Mouse (Mus musculus) neural tube, embryonic 12.5 days (tissue): ENCODE data around the gene Scn9a. TPM values are rescaled to one million over a fixed set of nuclear protein-coding genes. Genes with fewer than 3 reads are reported as not detected.

ENCODE experiments used
- ATAC-seq: fragments of 200-750 bp; cut with Nextera tagmentation; 2 replicates; pipeline ENCODE4 v1.8.0; 2017; ENCODE audit warnings: low read depth, mild to moderate bottlenecking, moderate TSS enrichment, moderate library complexity; ENCODE audit not compliant: low FRiP score
- H3K27ac ChIP-seq: fragments of 300-500 bp; sonication (generic); 2 replicates; pipeline ENCODE4 v1.5.1; 2016
- H3K27me3 ChIP-seq: fragments of 300-500 bp; sonication (generic); replicated peaks from 2 replicates; pipeline ENCODE4 v1.6.1; 2016; ENCODE audit warnings: mild to moderate bottlenecking
- H3K36me3 ChIP-seq: fragments of 300-500 bp; sonication (generic); 2 replicates; pipeline ENCODE4 v1.6.1; 2016; ENCODE audit warnings: mild to moderate bottlenecking
- H3K4me1 ChIP-seq: fragments of 300-500 bp; sonication (generic); 2 replicates; pipeline ENCODE4 v1.6.1; 2016
- H3K4me2 ChIP-seq: fragments of 300-500 bp; sonication (generic); replicated peaks from 2 replicates; pipeline ENCODE4 v1.6.1; 2016; ENCODE audit warnings: mild to moderate bottlenecking
- H3K4me3 ChIP-seq: fragments of 300-500 bp; sonication (generic); 2 replicates; pipeline ENCODE4 v1.5.1; 2016
- H3K9ac ChIP-seq: fragments of 300-500 bp; sonication (generic); 2 replicates; pipeline ENCODE4 v1.6.1; 2016; ENCODE audit warnings: mild to moderate bottlenecking
- H3K9me3 ChIP-seq: fragments of 300-500 bp; sonication (generic); 2 replicates; pipeline ENCODE4 v1.6.1; 2016; ENCODE audit warnings: mild to moderate bottlenecking
- WGBS: fragments of 180-500 bp; shearing (Covaris S2); methylation state at CpG from one replicate; pipeline ENCODE4 v1.1.7; 2016; 5-methylcytosine and 5-hydroxymethylcytosine counted together
- polyA plus RNA-seq: library from polyadenylated mRNA; unstranded; fragments of >200 nt; fragmentation: Nextera tagmentation; extraction: Ambion mirVana; gene quantifications from 2 replicates; pipeline ENCODE4 v1.2.1, GENCODE M21; 2016

Gene Scn9a
- 14.9 and 22.1 TPM in 2 replicates for polyA plus RNA-seq

DNA sequence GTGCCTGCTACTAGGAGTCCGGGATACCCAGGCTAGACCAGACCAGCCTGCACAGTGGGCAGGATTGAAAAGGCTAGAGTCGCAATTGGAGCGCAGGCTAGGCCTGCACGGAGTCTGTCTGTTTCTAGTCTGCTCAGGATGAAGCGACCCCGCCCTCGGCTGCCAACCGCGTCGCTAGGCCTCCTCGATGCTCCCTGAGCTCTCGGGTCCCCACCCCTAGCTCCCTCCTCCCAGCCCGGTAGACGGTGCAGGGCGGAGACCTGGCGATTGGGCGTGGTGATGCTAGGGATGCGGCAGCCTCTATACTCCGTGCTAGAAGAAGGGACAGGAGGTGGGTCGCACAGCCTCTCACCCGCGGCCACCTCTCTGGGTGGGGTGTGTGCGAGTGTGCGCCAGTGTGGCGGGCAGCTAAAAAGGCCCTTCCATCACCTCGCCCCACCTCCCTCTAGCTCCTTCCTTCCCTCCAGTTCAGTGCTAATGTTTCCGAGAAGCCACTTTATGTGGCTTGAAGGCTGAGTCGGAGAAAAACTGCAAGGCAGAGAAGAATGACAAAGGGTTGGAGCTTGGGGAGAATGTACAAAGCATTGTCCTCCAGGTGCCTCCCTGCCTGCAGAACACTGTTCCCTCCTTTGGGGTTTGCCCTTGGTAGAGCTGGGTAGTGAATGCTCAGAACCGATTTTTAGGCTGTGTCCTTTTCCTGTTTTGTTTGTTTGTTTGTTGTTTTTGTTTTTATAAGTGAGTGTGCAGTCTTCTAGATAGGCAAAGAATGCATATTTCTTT is at the start of gene Scn9a:
TSS of gene Scn9a (minus strand) at position 383 of the 780 bp plus-strand sequence.
- H3K27me3 ChIP-seq = no peaks in the 10 kb centered on the region; the same call in 1 of the 2 replicates
- peaks cover 6% of the 10 kb centered on the region; the same call in 1 of the 2 replicates for H3K4me1 ChIP-seq
- peak; percentile 88 for ATAC-seq
- no peak within 1 kb of the TSS for H3K27ac ChIP-seq
- peak within 1 kb of the TSS; percentile 43; the same call in 1 of the 2 replicates for H3K9ac ChIP-seq
- H3K4me2 ChIP-seq = peak within 1 kb of the TSS; percentile 77
- H3K4me3 ChIP-seq = peak within 1 kb of the TSS; percentile 43
- no peaks in the 10 kb centered on the region for H3K9me3 ChIP-seq
- WGBS = 1% methylated on average over 29 of the region's 29 CpGs
- no peaks in the 10 kb centered on the region for H3K36me3 ChIP-seq

DNA sequence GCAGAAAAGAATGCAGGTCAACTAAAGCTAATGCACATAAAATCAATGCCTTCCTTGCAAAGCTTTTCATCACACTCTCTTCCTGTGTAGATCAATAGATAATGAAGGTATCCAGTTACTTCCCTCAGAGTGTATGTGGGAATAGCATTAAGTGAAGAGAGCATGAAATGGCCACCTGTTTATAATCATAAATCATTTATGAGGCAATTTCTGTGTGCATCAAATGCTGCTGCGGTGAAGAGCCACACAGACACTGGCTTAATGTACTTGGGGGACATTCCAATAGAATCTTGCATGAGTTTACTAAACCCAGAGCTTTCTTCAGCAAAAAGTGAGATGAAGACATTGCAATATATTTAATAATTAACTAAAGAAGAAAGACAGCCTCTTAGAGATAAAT is 27.2 kb upstream of the Scn9a start:
- no peaks in the 10 kb centered on the region for H3K27me3 ChIP-seq
- H3K27ac ChIP-seq = no peak overlapping the region
- H3K4me2 ChIP-seq = no peak overlapping the region
- WGBS = 78% methylated on average over 1 of the region's 1 CpGs
- H3K4me3 ChIP-seq = no peak overlapping the region
- ATAC-seq = no peak
- no peak overlapping the region for H3K9ac ChIP-seq
- no peaks in the 10 kb centered on the region for H3K4me1 ChIP-seq
- H3K36me3 ChIP-seq = no peaks in the 10 kb centered on the region
- H3K9me3 ChIP-seq = no peaks in the 10 kb centered on the region

DNA sequence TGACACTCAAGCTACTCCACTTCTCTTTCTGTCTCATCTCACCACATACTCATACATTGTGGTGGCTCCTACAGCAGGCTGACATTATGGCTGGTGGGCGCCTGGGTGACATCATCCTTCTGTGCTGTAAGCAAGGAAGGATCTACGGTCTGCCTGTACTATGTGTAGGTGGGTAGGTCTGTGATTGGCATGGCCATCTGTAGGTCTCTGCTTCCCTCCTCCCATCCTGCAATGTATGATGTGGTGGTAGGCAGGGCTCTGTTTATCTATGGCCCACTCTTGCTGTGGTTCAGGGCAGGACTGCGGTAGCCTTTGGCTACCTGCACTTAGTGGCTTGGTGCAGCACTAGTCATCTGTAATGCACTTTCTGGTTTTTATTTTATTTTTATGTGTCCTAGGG is 21.7 kb upstream of the Scn9a start:
- H3K27me3 ChIP-seq = no peaks in the 10 kb centered on the region
- H3K27ac ChIP-seq = no peak overlapping the region
- WGBS = 94% methylated on average over 3 of the region's 3 CpGs
- H3K4me3 ChIP-seq = no peak overlapping the region
- no peaks in the 10 kb centered on the region for H3K4me1 ChIP-seq
- no peak for ATAC-seq
- no peaks in the 10 kb centered on the region for H3K9me3 ChIP-seq
- no peak overlapping the region for H3K9ac ChIP-seq
- no peak overlapping the region for H3K4me2 ChIP-seq
- H3K36me3 ChIP-seq = no peaks in the 10 kb centered on the region

DNA sequence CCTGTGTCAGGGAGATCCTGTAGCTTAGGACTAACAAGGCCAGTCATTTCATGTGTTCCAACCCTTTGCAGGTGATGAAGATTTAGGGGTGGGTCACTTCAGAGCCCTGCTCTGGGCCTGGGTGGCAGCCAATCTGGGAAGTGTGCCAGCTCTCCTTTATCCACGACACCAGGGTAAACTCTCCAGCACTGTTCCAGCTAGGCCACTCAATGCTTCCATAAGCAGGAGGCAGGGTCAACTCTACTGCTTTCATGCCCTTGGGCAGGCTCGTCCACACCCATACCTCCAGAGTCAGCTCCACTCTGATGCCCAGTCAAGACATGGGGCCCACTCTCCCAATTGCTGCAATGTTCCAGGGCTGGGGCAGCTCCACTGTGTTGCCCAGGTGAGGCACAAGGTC is 20.7 kb upstream of the Scn9a start:
- H3K36me3 ChIP-seq = no peaks in the 10 kb centered on the region
- ATAC-seq = no peak
- no peaks in the 10 kb centered on the region for H3K4me1 ChIP-seq
- no peaks in the 10 kb centered on the region for H3K9me3 ChIP-seq
- 84% methylated on average over 2 of the region's 2 CpGs for WGBS
- H3K4me3 ChIP-seq = no peak overlapping the region
- H3K9ac ChIP-seq = no peak overlapping the region
- H3K27me3 ChIP-seq = no peaks in the 10 kb centered on the region
- no peak overlapping the region for H3K27ac ChIP-seq
- H3K4me2 ChIP-seq = no peak overlapping the region

DNA sequence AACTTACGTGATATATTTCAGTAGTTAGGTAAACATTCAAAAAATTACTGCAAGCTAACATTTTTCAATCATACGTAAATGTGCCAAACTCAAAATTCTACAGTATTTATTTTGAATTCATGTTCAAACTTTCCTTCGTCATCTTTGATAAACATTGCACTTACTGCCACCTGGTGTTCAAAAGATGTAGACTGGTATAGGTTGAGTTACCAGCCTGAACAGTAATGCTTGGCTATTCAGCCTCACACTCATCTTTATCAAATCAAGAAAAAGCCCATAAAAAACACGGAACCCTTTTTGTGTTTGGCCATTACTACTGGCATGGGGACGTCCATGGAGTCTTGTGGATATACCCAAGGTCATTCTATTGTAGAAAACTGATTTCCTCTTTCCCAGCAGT is 9.6 kb upstream of the Scn9a start:
- Histone ChIP-seq H3K27me3 (no peaks in the 10 kb centered on the region), H3K4me1 (no peaks in the 10 kb centered on the region), H3K9me3 (no peaks in the 10 kb centered on the region), H3K4me3 (no peak overlapping the region), H3K4me2 (no peak overlapping the region), H3K27ac (no peak overlapping the region), H3K9ac (no peak overlapping the region), H3K36me3 (no peaks in the 10 kb centered on the region)
- 37% methylated on average over 5 of the region's 5 CpGs for WGBS
- 0 out of 2 replicates have a peak, but pooled peaks have one; percentile 50 for ATAC-seq

DNA sequence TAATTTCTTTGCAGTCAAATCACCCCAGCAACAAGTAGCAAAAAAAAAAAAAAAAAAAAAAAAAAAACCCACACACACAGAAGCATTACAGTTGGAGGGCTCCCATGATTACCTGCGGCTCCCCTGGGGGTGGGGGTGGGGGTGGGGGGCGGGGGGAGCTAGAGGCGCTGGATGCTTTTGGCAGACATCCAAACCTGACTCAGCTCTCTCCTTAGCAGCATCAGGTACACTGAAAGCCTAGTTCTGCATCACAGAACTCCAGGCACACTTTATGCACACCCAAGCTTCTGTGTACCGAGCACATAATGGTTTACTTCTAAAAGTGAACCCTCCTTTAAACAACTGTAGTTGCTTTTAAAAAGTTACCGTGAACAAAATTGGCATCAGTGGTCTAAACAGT is 2.0 kb downstream of the Scn9a start:
- no peak overlapping the region for H3K9ac ChIP-seq
- ATAC-seq = no peak
- H3K4me1 ChIP-seq = peaks cover 6% of the 10 kb centered on the region; the same call in 1 of the 2 replicates
- no peaks in the 10 kb centered on the region; the same call in 1 of the 2 replicates for H3K27me3 ChIP-seq
- no peak overlapping the region for H3K4me3 ChIP-seq
- no peaks in the 10 kb centered on the region for H3K36me3 ChIP-seq
- H3K27ac ChIP-seq = no peak overlapping the region
- peak overlapping the region; percentile 18; the same call in 1 of the 2 replicates for H3K4me2 ChIP-seq
- whole genome bisulfite sequencing = 38% methylated on average over 5 of the region's 5 CpGs
- H3K9me3 ChIP-seq = no peaks in the 10 kb centered on the region

DNA sequence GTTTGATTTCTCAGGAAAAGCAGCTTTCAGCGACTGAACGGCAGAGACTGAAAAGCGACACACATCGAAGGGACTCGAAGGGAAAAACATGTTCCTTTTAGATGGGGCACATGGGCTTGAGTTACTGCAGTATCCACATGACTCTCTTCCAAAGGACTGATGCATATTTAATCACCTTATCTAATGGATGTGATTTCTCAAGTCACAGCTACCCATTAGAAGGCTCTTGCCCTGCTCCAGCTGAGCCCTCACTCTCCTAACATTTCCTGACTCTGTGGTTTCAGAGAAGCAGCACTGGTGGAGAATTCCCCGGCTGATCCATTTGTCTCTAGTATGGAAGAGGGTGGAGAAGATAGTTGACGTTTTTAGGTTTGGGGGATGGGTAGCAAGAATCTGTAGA is 23.7 kb downstream of the Scn9a start:
- no peak overlapping the region for H3K27ac ChIP-seq
- no peak overlapping the region for H3K9ac ChIP-seq
- peak; percentile 50 for ATAC-seq
- no peaks in the 10 kb centered on the region for H3K4me1 ChIP-seq
- H3K27me3 ChIP-seq = no peaks in the 10 kb centered on the region
- no peak overlapping the region for H3K4me3 ChIP-seq
- no peak overlapping the region for H3K4me2 ChIP-seq
- H3K36me3 ChIP-seq = no peaks in the 10 kb centered on the region
- H3K9me3 ChIP-seq = no peaks in the 10 kb centered on the region
- 70% methylated on average over 7 of the region's 7 CpGs for WGBS

DNA sequence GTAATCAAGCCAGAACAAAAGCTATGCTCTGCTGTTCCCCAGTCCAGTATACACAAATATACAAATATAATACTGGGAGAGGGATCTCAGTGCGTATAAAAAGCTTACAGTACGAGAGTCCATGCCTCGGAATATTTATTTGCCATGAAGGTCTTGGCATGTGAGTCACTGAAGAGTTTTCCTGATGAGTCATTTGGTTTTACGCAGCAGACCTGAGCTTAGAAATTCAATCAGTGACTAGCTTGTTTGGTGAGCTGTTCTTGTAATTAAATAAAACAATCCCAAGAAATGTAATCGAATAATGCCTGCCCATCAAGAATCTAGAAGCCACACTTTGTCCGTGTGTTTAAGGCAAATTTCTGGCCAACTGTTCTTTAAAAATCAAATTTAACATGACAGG is 37.4 kb downstream of the Scn9a start:
- WGBS = 84% methylated on average over 6 of the region's 6 CpGs
- Histone ChIP-seq H3K36me3 (no peaks in the 10 kb centered on the region), H3K4me2 (no peak overlapping the region)

DNA sequence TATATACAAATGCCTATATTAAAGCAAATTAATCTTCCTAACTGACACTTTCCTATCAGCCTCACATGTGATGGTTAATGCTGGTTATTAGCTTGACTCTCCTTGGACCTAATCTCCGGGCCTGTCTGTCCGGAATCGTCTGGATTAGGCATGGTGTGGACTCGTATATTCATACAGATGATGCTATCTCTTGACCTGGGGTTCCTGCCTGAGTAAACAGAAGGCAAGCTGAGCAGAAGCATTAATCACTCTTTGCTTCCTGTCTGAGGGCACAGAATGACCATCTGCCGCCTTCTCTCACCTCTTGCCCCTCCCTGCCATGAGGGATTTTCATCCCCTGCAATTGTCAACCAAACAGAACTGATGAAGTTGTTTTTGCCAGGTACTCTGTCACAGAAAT is 38.6 kb downstream of the Scn9a start:
- 56% methylated on average over 5 of the region's 5 CpGs for WGBS
- Histone ChIP-seq H3K9me3 (no peaks in the 10 kb centered on the region), H3K27ac (no peak overlapping the region), H3K4me2 (no peak overlapping the region), H3K4me3 (no peak overlapping the region), H3K36me3 (no peaks in the 10 kb centered on the region), H3K27me3 (no peaks in the 10 kb centered on the region), H3K9ac (no peak overlapping the region), H3K4me1 (no peaks in the 10 kb centered on the region)
- ATAC-seq = 0 out of 2 replicates have a peak, but pooled peaks have one; percentile 41

More for the DNA sequence above, 37.4 kb downstream of the Scn9a start:
- Histone ChIP-seq H3K27ac (no peak overlapping the region), H3K27me3 (no peaks in the 10 kb centered on the region), H3K4me3 (no peak overlapping the region), H3K4me1 (no peaks in the 10 kb centered on the region), H3K9ac (no peak overlapping the region), H3K9me3 (no peaks in the 10 kb centered on the region)
- no peak for ATAC-seq

DNA sequence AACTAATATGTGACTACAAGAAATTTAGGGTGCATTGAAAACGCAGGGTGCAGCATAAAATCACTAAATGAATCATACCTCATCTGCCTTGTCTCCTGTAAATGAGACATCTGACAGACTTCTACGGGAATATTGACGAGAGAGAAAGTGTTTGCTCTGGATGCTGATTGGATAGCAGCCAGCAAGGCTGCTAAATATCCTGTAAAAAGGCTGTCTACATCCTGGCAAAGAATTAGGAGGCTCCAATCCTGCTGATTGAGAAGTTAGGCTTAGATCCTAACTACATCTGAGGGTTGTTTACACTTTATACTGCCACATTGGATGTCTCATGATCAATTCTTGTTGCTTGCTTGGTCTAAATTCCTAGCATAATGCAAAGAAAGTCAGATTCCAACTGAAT is 44.6 kb downstream of the Scn9a start:
- no peak overlapping the region for H3K27ac ChIP-seq
- H3K4me3 ChIP-seq = no peak overlapping the region
- no peaks in the 10 kb centered on the region for H3K9me3 ChIP-seq
- no peak for ATAC-seq
- no peaks in the 10 kb centered on the region for H3K4me1 ChIP-seq
- no peaks in the 10 kb centered on the region for H3K27me3 ChIP-seq
- no peak overlapping the region for H3K9ac ChIP-seq
- no peak overlapping the region for H3K4me2 ChIP-seq
- 89% methylated on average over 3 of the region's 3 CpGs for WGBS
- no peaks in the 10 kb centered on the region for H3K36me3 ChIP-seq

DNA sequence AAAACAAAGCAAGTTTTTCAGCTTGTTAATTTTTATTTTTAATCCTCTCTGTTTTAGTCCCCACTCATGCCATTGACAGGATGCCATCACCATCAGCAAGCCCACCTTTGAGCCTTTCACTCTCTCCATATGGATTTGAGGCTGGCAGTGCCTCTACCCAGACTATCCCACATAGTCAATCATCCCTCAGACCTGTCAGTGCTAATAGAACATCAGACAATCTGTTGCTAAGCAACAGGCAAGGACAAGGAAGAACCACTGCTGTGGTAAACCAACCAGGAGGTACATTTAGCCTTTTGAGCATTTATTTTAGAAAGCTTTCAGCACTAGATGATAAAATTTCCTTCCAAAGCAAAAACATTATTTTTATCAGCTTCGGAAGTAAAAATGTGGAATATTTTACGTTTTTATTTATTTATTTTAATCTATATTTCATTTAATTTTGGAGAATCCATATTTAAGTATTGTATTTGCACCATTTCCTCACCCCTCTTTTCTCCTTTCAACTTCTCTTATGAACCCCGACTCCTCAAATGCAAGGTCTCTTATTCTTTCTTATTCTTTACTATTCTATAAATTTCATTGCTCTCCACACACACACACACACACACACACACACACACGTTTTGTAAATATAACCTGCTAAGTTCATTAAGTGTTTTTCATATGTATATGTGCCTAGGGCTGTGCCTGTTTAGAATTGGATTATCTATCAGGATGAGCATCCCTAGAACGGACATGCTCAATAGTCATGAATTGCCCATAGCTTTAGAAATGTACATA is 54.5 kb downstream of the Scn9a start:
- no peak overlapping the region for H3K4me3 ChIP-seq
- H3K4me2 ChIP-seq = no peak overlapping the region
- no peak overlapping the region for H3K9ac ChIP-seq
- no peak overlapping the region for H3K27ac ChIP-seq
- no peaks in the 10 kb centered on the region for H3K4me1 ChIP-seq
- no peaks in the 10 kb centered on the region for H3K27me3 ChIP-seq
- ATAC-seq = peak; percentile 76; the same call in 1 of the 2 replicates
- no peaks in the 10 kb centered on the region for H3K9me3 ChIP-seq
- whole genome bisulfite sequencing = 78% methylated on average over 5 of the region's 5 CpGs
- H3K36me3 ChIP-seq = no peaks in the 10 kb centered on the region

DNA sequence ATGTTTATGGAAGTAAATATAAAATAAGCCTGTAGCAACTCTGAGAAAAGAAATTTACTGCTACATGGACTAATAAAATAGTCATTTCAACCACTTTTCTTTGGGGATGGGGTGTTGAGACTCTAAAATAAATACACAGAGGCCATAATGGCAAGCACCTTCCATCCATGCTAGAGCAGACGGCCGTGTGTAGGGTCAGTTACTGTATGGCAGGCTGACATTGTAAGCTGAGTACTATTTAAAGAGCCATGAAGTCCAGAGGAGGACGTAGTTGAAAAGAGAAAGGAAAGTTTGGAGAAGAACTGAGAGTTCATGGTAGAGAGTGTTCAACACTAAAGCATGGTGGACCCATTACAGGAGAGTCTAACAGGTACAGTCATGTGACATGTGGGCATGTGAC is 86.5 kb downstream of the Scn9a start:
- no peaks in the 10 kb centered on the region for H3K27me3 ChIP-seq
- H3K27ac ChIP-seq = no peak overlapping the region
- no peak overlapping the region for H3K4me2 ChIP-seq
- H3K9me3 ChIP-seq = no peaks in the 10 kb centered on the region
- H3K4me1 ChIP-seq = no peaks in the 10 kb centered on the region
- H3K36me3 ChIP-seq = no peaks in the 10 kb centered on the region
- H3K9ac ChIP-seq = no peak overlapping the region
- H3K4me3 ChIP-seq = no peak overlapping the region
- 82% methylated on average over 3 of the region's 3 CpGs for WGBS
- no peak for ATAC-seq
